Mouse (Mus musculus) left cerebral cortex, adult 2 months (tissue): ENCODE measurements at regions not wholly inside any gene's neighbourhood (a gene's known extent, or its start where the extent isn't known, plus 50 kb on each side); places are given as distances from the start of the nearest gene placed in this dataset.

Experiments
- DNase-seq, 2 experiments: peaks; one replicate each; pipeline ENCODE4 v3.0.0; 2021 to 2022; ENCODE audit warnings: low spot score in 2 of 2, mixed read lengths in 1 of 2; ENCODE audit errors: extremely low spot score in 1 of 2
- H3K27ac ChIP-seq: fragments of 200-600 bp; 2 replicates; pipeline ENCODE4 v1.8.1; 2022
- H3K4me3 ChIP-seq: fragments of 200-600 bp; 2 replicates; pipeline ENCODE4 v1.8.1; 2022
- CTCF ChIP-seq: fragments of 200-600 bp; IDR thresholded peaks from 2 replicates; pipeline ENCODE4 v1.8.1; 2022; ENCODE audit warnings: antibody characterized with exemption, mild to moderate bottlenecking, moderate library complexity
- intact Hi-C: fragments of 180-260 bp; cut with DNase I; formaldehyde crosslinking; loops from one replicate; pipeline ENCODE4 v1.15.1; 2025

DNA sequence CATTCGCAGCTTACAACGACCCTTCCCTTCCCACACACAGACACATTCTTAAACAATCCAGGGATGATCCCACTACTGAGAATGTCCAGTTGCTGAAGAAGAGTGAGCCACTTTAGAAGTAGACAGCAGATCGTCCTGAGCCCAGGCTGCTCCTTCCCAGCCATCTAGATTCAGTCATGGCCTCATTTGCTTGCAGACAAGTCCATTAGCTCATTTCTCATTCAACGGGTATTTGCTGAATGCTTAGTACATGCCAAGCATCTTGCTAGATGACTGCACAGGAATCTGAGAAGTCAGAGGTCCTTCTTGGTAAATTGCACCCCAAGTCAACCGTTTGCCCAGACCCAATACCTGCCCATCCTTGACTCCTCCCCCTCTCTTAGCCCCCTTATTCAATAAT lies 57.8 kb downstream of the Ier5 start:
- Histone ChIP-seq H3K4me3 (no peak overlapping the region), H3K27ac (peak overlapping the region; percentile 50; the same call in 1 of the 2 replicates)
- DNase-seq = no peak
- intact Hi-C loops = no loop called here
- TF ChIP-seq CTCF = no peak

DNA sequence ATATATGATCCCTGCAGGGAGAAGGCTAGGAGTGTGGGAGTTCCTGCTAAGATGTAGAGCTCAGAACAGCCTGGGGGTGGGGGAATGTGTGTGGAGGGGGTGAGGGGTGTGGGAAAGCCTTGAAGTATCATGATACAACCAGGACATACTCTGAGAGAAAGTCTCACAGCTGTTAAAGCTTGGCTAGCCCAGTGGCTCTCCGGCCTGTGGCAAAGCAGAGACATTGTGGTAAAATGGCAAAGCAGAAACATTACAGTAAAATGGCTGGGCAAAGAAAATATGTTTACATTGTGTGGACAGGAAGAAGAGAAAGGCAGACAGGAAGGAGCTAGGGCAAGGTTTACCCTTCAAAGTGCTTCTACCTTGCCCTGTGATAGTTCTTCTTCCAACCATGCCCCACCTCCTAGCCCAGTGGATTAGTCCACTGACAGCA lies 58.5 kb downstream of the Ier5 start:
- intact Hi-C loops = no loop called here
- no peak overlapping the region for H3K4me3 ChIP-seq
- DNase-seq = no peak
- H3K27ac ChIP-seq = peak overlapping the region; percentile 69; the same call in 1 of the 2 replicates
- TF ChIP-seq CTCF = no peak

DNA sequence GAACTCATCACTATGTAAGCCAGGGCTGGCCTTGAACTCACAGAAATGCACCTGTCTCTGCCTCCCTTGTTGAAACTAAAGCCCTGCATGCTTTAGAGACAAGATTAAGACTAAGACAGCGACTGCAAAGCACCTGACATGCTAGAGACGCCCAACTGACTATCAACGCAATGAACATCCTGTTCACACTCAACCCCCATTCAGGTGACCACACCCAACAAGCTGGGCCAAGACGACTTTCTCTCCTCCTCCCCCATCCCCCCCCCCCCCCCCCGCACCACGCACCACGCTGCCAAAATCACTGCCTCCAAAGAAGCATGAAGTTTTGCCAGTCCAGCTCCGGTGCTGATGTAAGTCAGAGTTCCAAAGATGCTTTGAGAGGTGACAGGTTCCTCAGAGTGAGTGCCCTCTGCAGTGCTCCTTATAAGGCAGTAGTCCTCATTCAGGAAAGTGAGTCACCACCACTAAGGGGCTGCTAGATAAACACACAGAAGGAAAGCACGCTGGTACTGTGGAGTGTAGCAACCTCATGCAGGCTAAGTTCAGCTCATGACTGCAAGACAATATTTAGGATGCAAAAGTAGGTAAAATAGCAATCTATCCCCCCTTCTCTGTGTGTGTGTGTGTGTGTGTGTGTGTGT lies 59.2 kb downstream of the Ier5 start:
- intact Hi-C loops = no loop called here

GRCm38 (mm10) chr1:155038631-155039625 lies 60.5 kb downstream of the Ier5 start:
- no peak for TF ChIP-seq CTCF
- peak overlapping the region; percentile 93 for H3K27ac ChIP-seq
- intact Hi-C loops = loop anchor here (1.0 kb wide), 1 partner anchor 12 kb away; no protein-coding TSS in a partner anchor
- H3K4me3 ChIP-seq = no peak overlapping the region
- no peak for DNase-seq

More for the DNA sequence above, 59.2 kb downstream of the Ier5 start:
- TF ChIP-seq CTCF = no peak
- Histone ChIP-seq H3K27ac (peak overlapping the region; percentile 93), H3K4me3 (no peak overlapping the region)
- no peak for DNase-seq

GRCm38 (mm10) chr1:155037479-155037878 lies 62.0 kb downstream of the Ier5 start:
- DNase-seq = no peak
- intact Hi-C loops = no loop called here
- TF ChIP-seq CTCF = no peak
- peak overlapping the region; percentile 61 for H3K27ac ChIP-seq
- no peak overlapping the region for H3K4me3 ChIP-seq

DNA sequence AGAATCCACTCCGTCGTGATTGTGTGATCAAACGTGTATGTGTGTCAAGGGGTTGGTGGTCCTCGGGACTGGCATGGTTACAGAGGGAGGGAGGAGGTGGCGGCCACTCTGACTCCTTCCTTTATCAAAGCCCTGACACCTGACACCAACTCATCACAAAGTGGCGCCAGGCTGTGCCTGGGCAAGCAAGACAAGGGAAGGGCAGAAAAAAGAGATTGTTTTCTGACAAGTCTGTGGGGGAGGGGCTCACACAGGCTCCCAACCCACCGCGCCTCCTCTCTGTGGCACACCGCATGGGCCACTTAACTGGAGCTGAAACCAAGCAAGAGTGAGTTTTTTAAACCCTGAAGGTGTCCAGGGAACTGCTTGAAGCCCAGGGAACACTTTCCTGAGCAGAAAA lies 68.5 kb downstream of the Ier5 start:
- intact Hi-C loops = no loop called here
- DNase-seq = no peak
- no peak overlapping the region for H3K4me3 ChIP-seq
- H3K27ac ChIP-seq = peak overlapping the region; percentile 95
- TF ChIP-seq CTCF = no peak

DNA sequence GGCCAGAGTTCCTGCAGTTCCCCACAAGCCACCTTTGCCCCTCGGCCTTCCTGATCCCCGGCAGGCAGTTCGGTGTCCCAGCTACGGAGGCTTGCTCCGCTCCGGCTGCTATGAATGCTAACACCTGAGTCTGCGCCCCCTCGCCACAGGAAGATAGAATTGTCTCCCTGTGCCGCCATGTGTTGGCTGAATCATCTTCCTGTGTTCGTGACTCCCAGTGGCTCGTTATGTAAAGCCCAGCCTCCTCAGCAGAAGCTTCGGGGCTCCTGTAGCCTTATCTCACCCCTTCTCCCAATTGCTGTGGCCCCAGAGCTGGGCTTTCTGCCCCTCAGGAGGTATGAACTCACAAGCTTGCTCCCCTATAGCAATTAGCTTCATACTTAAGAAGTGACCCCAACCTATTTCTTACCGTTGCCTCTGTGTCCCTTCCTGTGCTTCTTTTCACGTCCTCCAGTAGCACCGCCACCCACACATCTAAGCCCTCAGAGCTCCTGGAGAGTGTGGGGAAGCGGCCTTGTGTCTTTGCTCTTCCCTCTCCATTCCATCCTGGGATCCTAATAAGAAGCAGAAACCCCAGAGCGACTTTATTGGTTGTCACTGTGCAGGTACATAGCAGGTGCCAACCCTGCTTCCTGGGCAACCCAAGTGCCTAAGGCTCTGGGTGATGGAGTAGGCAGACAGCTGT lies 70.1 kb downstream of the Ier5 start:
- H3K4me3 ChIP-seq = no peak overlapping the region
- peak; percentile 75 to 78 for DNase-seq
- TF ChIP-seq CTCF = no peak; the same call in none of the 2 replicates
- H3K27ac ChIP-seq = peak overlapping the region; percentile 95
- intact Hi-C loops = loop anchor here (2.0 to 5.0 kb wide), 3 partner anchors 57 to 508 kb away; partner anchors contain the start of gene Ier5

- DNase-seq = no peak
- Histone ChIP-seq H3K27ac (peak overlapping the region; percentile 95), H3K4me3 (no peak overlapping the region)
- no peak for TF ChIP-seq CTCF
- intact Hi-C loops = loop anchor here (1.0 to 5.0 kb wide), 4 partner anchors 23 to 509 kb away; partner anchors contain the start of gene Ier5
Observed at GRCm38 (mm10) chr1:155028735-155029134, 70.7 kb downstream of the Ier5 start.

GRCm38 (mm10) chr1:155028147-155028546 lies 71.3 kb downstream of the Ier5 start:
- intact Hi-C loops = loop anchor here (1.0 to 5.0 kb wide), 4 partner anchors 23 to 509 kb away; partner anchors contain the start of gene Ier5
- DNase-seq = no peak
- no peak overlapping the region for H3K4me3 ChIP-seq
- peak overlapping the region; percentile 95 for H3K27ac ChIP-seq
- TF ChIP-seq CTCF = no peak

DNA sequence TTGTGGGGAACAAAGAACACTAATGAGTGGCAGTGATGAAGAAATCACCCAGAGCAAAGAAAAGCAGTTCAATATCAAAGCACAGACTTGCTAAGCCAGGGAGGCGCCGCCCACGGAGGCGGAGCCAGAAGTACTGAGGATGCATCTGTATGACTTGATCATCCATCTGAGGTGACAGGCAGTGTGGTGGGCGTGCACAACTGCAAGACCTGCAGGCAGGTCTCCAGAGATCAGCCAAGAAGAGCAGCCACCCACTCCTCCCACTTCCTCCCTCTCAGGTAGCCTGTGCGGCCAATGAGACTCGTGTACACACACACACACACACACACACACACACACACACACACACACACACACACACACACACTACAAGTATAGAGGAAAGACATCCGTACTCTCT lies 71.9 kb downstream of the Ier5 start:
- H3K27ac ChIP-seq = peak overlapping the region; percentile 95; the same call in 1 of the 2 replicates
- intact Hi-C loops = loop anchor here (5.0 kb wide), 1 partner anchor 510 kb away; no protein-coding TSS in a partner anchor
- no peak overlapping the region for H3K4me3 ChIP-seq
- peak; percentile 54 to 66 for DNase-seq
- TF ChIP-seq CTCF = no peak

DNA sequence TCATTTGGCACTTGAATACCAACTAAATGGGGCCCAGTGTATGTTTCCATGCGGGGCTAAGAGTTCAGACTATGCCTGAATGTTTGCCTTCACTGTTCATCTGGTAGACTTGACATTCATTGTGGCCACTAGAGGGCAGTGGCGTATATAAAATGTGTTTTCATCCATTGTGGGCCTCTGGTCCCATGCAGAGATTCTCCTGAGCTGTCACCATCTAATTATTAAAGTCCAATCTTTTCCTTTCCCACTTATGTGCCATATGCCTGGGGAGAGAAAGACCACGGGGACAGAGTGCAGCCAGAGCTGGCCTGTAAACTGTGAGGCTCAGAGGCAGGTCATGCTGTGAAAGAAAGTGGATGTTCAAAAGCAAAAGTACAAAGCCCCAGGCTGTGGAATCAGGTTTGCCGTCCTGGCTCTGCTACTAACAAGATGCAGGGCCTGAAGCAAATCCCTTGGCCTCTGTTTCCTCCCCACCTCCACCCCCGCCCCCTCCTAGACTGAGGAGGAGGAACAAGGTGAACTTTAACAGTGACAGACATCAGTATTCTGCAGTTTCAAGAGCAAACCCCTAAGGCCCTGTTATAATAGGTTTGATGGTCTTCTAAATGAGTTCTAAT lies 73.5 kb downstream of the Ier5 start:
- peak; percentile 92 for TF ChIP-seq CTCF
- Histone ChIP-seq H3K27ac (peak overlapping the region; percentile 51; the same call in 1 of the 2 replicates), H3K4me3 (no peak overlapping the region)
- peak; percentile 81 to 82 for DNase-seq
- intact Hi-C loops = loop anchor here (1.0 to 5.0 kb wide), 3 partner anchors 193 to 511 kb away; no protein-coding TSS in a partner anchor
